Mouse (Mus musculus): ENCODE data around the gene Slc26a9.

Gene Slc26a9

DNA sequence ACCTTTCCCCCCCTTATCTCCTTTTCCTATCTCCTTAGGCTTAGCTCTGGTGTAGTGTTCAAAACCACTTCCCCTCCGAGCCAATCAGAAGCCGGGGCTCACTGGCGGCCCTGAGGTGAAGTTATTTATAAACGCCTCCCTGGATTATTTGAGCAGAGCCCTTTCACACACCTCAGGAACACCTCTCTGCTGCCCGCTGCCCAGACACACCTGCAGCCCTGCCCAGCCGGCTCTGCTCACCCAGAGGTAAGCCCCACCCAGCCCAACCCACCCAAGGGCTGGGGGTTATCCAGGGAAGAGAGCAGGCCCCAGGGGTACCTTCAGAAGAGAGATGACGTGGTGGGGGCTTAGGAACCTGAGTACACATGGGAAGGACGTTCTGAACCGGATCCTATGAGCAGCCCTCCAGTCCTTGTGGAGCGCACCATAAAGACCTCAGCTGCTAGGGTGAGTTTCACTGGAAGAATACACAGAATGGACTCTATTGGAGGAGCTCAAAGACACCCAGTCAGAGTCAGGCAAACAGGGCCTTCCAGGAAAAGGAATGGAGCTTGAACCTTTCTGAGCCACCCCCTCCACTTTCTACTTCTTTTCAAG is at the start of gene Slc26a9:
Gene Slc26a9 (plus strand): TSS at position 155 of the 597 bp plus-strand sequence.
- no peak for DNase-seq (ENCODE audit: inconsistent age in 2 of 2, low spot score in 1 of 2)

DNA sequence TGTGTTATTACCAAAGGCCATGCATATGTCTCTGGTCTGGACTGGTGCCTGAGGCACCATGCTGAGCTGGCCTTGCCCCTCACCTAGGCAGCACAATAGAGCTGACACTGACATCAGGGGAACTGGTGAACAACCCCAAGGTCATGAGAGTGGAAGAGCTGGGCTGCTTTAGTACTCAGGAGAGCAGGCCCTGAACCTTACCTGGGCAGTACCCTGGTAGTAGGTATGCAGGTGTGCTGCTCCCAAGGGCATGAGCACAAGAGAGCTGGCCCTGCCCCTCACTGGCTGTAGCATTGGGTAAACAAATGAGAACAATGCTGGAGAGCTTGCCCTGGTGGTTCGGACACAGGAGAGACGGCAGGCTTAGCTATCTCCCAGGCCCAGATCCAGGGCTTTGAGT is 48.5 kb upstream of the Slc26a9 start:
- DNase-seq (ENCODE audit: inconsistent age in 2 of 2, low spot score in 1 of 2), result no peak

GRCm38 (mm10) chr1:131696325-131696724 is 47.5 kb upstream of the Slc26a9 start:
- DNase-seq (ENCODE audit: inconsistent age in 2 of 2, low spot score in 1 of 2), result no peak

DNA sequence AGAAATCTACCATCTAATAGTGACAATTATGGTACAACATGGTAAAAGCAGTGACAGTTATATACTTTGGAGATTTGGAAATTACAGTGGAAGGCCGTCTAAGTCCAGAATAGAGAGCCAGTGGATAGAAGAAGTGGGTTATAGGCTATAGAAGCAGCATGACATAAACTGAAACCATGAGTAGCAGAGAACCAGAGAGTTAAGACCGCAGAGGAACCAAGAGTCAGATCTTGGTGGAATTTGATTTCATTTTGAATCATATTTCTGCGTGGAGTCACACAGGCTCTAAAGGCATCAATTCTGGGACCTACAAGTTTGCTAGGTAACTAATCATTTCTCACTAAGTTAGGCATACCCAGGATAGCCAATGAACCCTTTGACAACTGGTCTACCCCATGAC is 45.1 kb upstream of the Slc26a9 start:
- no peak for DNase-seq (ENCODE audit: inconsistent age in 2 of 2, low spot score in 1 of 2)

DNA sequence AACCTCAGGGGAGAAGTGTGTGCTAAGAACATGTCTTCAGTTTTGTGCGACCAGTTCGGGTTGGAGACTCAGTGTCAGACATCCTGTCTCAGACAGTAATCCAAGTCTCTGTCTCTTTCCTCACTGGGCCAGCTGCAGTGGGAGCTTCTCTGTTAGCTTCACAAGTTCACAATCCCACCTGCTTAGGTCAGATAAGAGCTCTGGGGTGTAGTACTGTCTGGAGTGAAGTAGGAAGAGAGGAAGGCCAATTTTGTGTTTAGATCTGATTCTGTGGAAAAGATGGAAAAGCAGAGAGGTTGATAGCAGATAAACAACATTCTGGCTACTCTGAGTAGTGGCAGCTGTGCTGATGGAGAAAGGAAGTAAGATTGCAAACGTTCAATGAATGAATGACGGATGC is 44.2 kb upstream of the Slc26a9 start:
- DNase-seq (ENCODE audit: inconsistent age in 2 of 2, low spot score in 1 of 2), result no peak

DNA sequence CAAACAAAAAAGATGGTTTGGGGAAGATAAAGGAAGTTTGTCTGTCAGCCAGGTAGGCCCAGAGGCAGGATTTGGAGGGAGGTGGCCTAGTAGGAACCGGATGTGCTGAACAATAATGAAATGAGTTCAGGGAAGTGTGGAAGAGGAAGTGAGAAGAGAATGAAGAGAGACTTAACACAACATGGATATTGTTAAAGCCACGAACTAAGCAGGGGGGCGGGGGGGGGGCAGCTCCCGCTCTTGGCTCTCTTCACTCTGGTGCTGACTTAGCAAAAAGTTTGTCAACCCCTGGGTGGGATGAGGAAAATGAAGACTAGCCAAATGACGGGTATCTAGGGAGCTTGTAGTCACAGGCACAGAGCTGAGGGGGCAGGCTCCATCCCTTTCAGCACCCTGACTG is 43.4 kb upstream of the Slc26a9 start:
- no peak for DNase-seq (ENCODE audit: inconsistent age in 2 of 2, low spot score in 1 of 2)

- no peak for DNase-seq (ENCODE audit: inconsistent age in 2 of 2, low spot score in 1 of 2)
Observed at GRCm38 (mm10) chr1:131701391-131701790, 42.4 kb upstream of the Slc26a9 start.

DNA sequence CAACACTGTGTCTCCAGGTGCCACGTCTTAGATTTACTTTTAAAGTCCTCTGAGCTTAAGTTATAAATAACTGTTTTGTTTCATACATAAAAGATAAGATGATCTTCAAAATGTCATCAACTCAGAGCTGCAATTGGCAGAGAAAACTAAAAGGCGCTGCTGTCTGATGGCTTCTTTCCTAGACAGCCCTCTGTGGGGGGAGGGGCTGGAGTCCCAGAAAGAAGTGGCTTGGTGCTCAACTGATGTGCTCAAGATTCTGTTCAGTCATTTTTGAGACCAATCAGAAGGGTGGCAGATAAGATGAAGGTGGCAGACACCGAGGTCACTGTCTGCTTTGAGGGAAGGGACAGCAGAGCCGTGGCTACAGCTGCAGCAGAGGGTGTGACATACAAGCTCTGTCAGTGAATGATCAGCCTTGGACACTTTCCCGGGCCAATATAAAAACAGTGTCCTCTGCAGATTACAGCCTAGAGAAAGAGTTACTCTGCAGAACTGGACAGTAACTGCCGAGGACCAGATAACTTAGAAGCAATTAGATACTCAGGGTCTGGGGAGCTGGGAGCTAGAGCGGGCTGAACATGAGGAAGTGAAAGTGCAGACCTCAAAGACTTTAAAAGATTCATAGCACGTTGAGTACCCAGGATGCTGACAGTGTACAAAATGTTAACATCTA is 41.6 kb upstream of the Slc26a9 start:
- peak in 1 of 2 experiments; percentile 40 for DNase-seq (ENCODE audit: inconsistent age in 2 of 2, low spot score in 1 of 2)

GRCm38 (mm10) chr1:131703482-131703881 is 40.3 kb upstream of the Slc26a9 start:
- no peak for DNase-seq (ENCODE audit: inconsistent age in 2 of 2, low spot score in 1 of 2)

GRCm38 (mm10) chr1:131708338-131708737 is 35.5 kb upstream of the Slc26a9 start:
- peak; percentile 58 to 83 for DNase-seq (ENCODE audit: inconsistent age in 2 of 2, low spot score in 1 of 2)

DNA sequence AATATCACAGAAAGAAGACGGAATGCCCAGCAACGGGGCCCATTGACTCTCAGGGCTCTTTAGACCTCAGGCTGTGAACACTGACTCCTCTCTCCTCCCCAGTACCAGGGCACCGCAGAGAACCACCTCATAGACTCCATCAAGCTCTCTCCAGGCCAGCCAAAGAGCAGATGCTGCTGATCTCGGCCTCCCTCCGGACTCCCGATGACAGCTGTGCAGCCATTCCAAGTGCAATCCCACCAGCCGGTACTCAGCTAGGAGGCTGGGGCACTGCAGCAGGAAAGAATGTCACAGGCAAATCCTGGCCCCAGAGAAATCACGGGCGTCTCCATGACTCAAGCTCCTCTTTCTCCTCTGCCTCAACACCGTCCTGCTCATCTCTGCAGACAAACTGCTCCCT is 32.3 kb upstream of the Slc26a9 start:
- DNase-seq (ENCODE audit: inconsistent age in 2 of 2, low spot score in 1 of 2), result no peak

DNA sequence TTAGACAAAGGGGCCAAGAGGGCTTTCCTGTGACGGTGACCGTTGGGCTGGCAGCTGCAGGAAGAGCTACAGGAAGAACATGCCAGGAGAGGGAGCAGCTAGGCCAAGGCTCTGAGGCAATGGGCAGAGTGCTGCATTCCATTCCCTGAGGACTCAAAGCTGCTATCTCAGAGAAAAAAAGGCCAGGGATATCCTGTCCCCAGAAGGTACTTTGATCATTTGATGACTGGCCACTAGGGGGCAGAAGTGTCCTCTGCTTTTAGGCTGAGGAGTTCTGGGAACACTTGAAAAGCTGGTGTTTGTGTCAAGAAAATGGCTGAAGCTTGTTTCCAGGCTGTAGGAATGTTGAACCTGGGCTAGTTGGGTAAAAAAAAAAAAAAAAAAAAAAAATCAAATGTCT is 31.4 kb upstream of the Slc26a9 start:
- peak; percentile 88 to 96 for DNase-seq (ENCODE audit: inconsistent age in 2 of 2, low spot score in 1 of 2)

DNA sequence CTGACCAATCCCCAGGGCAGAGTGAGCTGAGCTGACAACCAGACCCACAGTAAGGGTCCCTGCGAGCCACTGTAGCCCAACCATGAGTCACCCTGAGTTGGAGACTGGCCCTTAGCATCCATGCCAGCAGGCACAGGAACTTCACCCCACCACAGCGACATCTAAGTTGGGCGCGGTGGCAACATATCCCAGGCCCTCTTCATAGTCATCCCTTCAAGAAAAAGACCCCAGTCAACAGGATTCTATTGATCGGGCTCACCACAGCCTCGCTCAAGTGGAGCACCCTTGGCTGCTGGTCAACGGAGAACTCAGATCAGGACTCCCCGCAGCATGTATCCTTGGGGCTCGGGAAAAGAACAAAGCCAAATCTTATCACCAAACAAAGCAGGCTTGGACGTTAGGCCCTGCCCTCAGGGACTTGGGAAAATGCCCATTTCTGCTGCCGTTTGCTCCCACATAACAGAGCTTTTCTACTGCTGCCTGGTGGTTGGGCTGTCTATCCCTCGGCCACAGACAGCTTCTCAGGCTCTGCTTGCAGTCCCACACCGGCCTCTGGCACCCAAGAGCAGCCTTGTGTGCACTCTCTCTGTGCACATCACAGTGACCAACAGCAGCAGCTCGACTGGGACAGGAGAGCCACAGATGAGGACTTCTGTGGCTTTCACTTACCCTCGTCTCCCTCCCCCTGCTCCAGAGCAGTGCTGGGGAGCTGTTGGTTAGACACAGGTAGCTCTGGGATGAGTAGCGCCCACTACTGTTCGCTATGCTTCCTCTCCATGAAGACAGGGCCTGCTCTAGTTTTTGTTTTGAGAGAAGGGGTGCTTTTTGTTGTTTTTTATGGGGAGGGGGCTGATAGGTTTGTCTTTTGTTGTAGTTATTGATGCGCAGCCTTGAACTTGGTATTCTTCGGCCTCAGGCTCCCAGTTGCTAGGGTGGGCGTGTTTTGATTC is 29.2 kb upstream of the Slc26a9 start:
- DNase-seq (ENCODE audit: inconsistent age in 2 of 2, low spot score in 1 of 2), result peak; percentile 62 to 83

GRCm38 (mm10) chr1:131718952-131719694 is 24.7 kb upstream of the Slc26a9 start:
- no peak for DNase-seq (ENCODE audit: inconsistent age in 2 of 2, low spot score in 1 of 2)

DNA sequence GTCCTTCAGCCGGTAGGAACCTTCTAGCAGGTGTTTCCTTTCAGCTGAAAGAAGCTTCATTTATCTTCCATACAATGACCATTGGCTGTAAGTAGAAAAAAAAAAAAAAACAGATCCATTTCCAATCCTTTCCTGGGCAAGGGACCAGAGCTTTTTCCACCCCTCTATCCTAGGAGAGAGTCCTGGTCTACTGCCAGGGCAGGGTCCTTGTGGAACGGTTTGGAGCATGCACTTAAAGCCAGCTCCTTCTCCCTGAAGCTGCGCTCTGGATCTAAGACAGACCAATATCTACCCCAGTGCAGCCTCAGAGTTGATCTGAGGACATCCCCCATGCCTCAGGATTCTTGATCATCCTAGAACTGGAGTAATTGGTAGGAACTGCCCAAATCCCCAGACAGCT is 21.8 kb upstream of the Slc26a9 start:
- no peak for DNase-seq (ENCODE audit: inconsistent age in 2 of 2, low spot score in 1 of 2)

DNA sequence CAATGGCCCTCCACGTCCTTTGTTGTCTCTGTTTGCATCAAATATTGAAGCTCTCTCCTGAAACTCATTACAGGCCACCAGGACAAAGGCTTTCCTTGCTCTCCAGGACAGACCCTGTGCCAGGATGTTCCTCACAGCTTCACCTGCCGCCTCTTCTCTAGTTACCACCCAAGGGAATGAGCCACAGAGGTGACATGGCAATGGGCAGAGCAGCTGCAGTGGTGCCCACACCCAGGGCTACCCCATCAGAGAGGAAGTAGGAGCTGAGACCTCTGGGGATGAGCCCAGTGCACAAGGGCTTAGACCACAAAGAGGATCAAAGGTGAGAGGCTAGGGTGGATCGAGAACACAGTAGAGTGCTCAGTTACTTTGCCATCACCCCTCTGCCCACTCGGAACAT is 20.3 kb upstream of the Slc26a9 start:
- no peak for DNase-seq (ENCODE audit: inconsistent age in 2 of 2, low spot score in 1 of 2)

DNA sequence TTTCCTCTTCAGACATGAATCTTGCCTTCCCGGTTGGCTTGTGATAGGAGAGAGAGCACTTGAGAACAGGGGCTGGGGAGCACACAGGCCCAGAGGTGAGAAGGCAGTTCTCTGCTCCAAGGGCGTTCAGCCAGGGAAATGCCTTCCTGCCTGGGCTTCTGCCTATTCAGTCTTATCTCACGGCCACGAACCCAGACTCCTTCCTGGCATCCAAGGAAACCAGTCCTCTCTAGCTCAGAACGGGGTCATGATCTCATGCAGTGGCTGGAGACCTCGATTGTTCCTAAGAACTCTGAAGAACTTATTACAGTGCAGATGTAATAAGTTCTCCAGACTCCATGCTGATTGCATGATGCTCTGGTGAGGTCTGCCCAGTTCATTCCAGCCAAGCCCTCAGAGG is 17.2 kb upstream of the Slc26a9 start:
- peak; percentile 48 to 75 for DNase-seq (ENCODE audit: inconsistent age in 2 of 2, low spot score in 1 of 2)

- no peak for DNase-seq (ENCODE audit: inconsistent age in 2 of 2, low spot score in 1 of 2)
Observed at GRCm38 (mm10) chr1:131730639-131731437, 13.0 kb upstream of the Slc26a9 start.

DNA sequence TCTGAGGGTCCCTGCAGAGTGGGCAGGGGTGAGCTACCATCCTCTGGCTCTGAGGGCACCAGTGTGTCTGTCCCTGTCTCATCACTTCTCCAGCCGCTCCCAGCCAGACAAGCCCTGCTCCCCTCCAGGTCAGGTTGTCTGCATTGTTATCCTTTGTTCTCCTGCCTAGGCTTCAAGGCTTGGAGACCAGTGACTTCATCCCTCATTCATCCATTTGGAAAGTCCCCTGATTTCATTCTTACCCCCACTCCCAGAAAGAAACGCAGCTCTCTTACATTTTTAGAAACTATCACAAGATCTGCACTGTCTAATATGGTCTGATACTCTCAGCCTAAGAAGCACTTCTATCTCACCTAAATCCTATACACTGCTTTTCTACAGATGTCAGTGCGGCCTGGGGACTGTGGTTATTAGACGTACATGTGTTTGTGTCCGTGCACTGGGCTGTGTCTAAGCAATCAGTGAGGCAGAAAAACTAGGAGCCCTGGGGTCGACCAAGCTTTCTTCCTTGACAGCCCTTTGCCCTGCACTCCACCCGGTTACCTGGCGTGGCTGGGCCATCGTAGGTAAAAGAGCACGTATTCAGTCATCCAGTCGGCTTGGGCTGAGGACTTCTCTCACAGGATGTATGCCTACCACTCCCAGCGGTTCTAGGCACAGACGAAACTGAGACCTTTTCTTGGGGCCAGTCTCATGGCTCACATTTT is 10.2 kb upstream of the Slc26a9 start:
- no peak for DNase-seq (ENCODE audit: inconsistent age in 2 of 2, low spot score in 1 of 2)

Measured in adrenal gland, adult (tissue).